Mouse (Mus musculus) heart, postnatal 0 days (tissue): ENCODE measurements around the gene Xpnpep3.

Source experiments
- CTCF ChIP-seq: IDR thresholded peaks from 2 replicates; pipeline ENCODE4 v1.5.1; 2016; ENCODE audit warnings: antibody characterized with exemption, control low read depth, low read depth
- EP300 ChIP-seq: IDR thresholded peaks from 2 replicates; pipeline ENCODE4 v1.6.1; 2016; ENCODE audit warnings: antibody characterized with exemption, low read depth

- TF ChIP-seq CTCF (no peak), EP300 (no peak)
Observed at GRCm38 (mm10) chr15:81362501-81362900, 37.4 kb upstream of the Xpnpep3 start.
